In genomic region chr9:106397733-106398132, GRCm38 (mm10) we compare ENCODE assay signal across 15 mouse cellular contexts. TPM values are rescaled to one million over a fixed set of nuclear protein-coding genes. Genes with fewer than 3 reads are reported as not detected.
DNase-seq lines count a peak whose midpoint lies in the region; ATAC-seq lines count a peak whose summit lies in the region.
"Had no signal": no experiment of that assay in that cellular context is flagged by ENCODE, and none has a peak within 500 bp of the region (broad histone marks: within the 10 kb centered on the region; RNA-seq: fewer than 3 reads in every experiment).

No protein-coding gene starts in this region.

- no peak overlapping the region for H3K4me3 ChIP-seq in heart, embryonic 15.5 days
- no peak overlapping the region for H3K4me3 ChIP-seq in liver, embryonic 12.5 days
- H3K4me3 ChIP-seq: embryonic facial prominence, embryonic 13.5 days; forebrain, embryonic 13.5 days; intestine, embryonic 15.5 days had no signal

- H3K9me3 ChIP-seq in heart, embryonic 15.5 days (replicated peaks), result no peaks in the 10 kb centered on the region
- no peaks in the 10 kb centered on the region for H3K9me3 ChIP-seq in liver, embryonic 12.5 days (replicated peaks)
- H3K9me3 ChIP-seq: embryonic facial prominence, embryonic 13.5 days; forebrain, embryonic 13.5 days; intestine, embryonic 15.5 days had no signal

- WGBS in heart, embryonic 15.5 days, result 23% methylated on average over 4 of the region's 4 CpGs
- 36% methylated on average over 4 of the region's 4 CpGs for WGBS in liver, embryonic 12.5 days (ENCODE audit: insufficient replicate concordance)

- no peak overlapping the region for H3K9ac ChIP-seq in heart, embryonic 15.5 days
- H3K9ac ChIP-seq in liver, embryonic 12.5 days, result peak overlapping the region; percentile 46
- H3K9ac ChIP-seq: embryonic facial prominence, embryonic 13.5 days; forebrain, embryonic 13.5 days; intestine, embryonic 15.5 days had no signal

- H3K27ac ChIP-seq in heart, embryonic 15.5 days, result peak overlapping the region; percentile 20; the same call in 1 of the 2 replicates
- H3K27ac ChIP-seq in liver, embryonic 12.5 days, result peak overlapping the region; percentile 88
- H3K27ac ChIP-seq: embryonic facial prominence, embryonic 13.5 days; forebrain, embryonic 13.5 days; intestine, embryonic 15.5 days had no signal

- DNase-seq in adrenal gland, adult (ENCODE audit: inconsistent age in 2 of 2, low spot score in 1 of 2), result peak; percentile 68 to 78
- no peak for DNase-seq in adrenal gland, postnatal 4 days (ENCODE audit: low spot score in 2 of 2)
- DNase-seq in heart, postnatal 36 days, result no peak
- DNase-seq in adrenal gland, postnatal 25 days, result peak; percentile 17
- no peak for DNase-seq in gastrocnemius, postnatal 25 days
- DNase-seq in urinary bladder, postnatal 4 days (ENCODE audit: low spot score in 2 of 2), result no peak
- DNase-seq: cerebellum, adult 11 months; thymus, postnatal 14 days had no signal

- H3K4me1 ChIP-seq in heart, embryonic 15.5 days (replicated peaks), result peaks cover 39% of the 10 kb centered on the region
- H3K4me1 ChIP-seq in liver, embryonic 12.5 days, result peaks cover 80% of the 10 kb centered on the region

- no peak overlapping the region for H3K4me2 ChIP-seq in heart, embryonic 15.5 days
- peak overlapping the region; percentile 36 for H3K4me2 ChIP-seq in liver, embryonic 12.5 days
- H3K4me2 ChIP-seq: embryonic facial prominence, embryonic 13.5 days; forebrain, embryonic 13.5 days; intestine, embryonic 15.5 days had no signal

- intact Hi-C loops in heart, postnatal 36 days (cut with DNase I), result no loop called here

- ATAC-seq in heart, embryonic 15.5 days (replicated peaks; ENCODE audit: insufficient number of reproducible peaks, insufficient read depth, low FRiP score, low read depth), result no peak
- ATAC-seq in liver, embryonic 12.5 days, result peak; percentile 53
- ATAC-seq: forebrain, embryonic 13.5 days; intestine, embryonic 15.5 days; Patski had no signal

- H3K27me3 ChIP-seq in heart, embryonic 15.5 days, result 0 out of 2 replicates have a peak, but pooled peaks cover 5% of the 10 kb centered on the region
- peaks cover 17% of the 10 kb centered on the region for H3K27me3 ChIP-seq in liver, embryonic 12.5 days (replicated peaks)
- H3K27me3 ChIP-seq: embryonic facial prominence, embryonic 13.5 days; forebrain, embryonic 13.5 days; intestine, embryonic 15.5 days; Patski had no signal

- no peaks in the 10 kb centered on the region for H3K36me3 ChIP-seq in heart, embryonic 15.5 days
- H3K36me3 ChIP-seq in liver, embryonic 12.5 days, result no peaks in the 10 kb centered on the region
- H3K36me3 ChIP-seq: embryonic facial prominence, embryonic 13.5 days; intestine, embryonic 15.5 days had no signal

RNA-seq across cellular contexts. Expression of gene Dusp7, which starts 29.3 kb away (rescaled TPM):
- 10 to 100 TPM; 25.0 to 25.8 TPM for total RNA-seq in adrenal gland, postnatal 4 days (2021)
- polyA plus RNA-seq in heart, embryonic 15.5 days (2015; fragmentation: Nextera tagmentation; extraction: Ambion mirVana), result 8.9 and 13.8 TPM in 2 replicates
- 10 to 100 TPM; 56.6 to 56.8 TPM for total RNA-seq in heart, postnatal 36 days (2021)
- total RNA-seq in adrenal gland, postnatal 25 days (2021), result 16.7 and 20.6 TPM in 2 replicates
- polyA plus RNA-seq in liver, embryonic 12.5 days (2016; fragmentation: Nextera tagmentation; extraction: Ambion mirVana), result 10.4 and 10.5 TPM in 2 replicates
- 10 to 100 TPM; 13.8 to 31.7 TPM for total RNA-seq in gastrocnemius, postnatal 25 days (2021)

RNA-seq across cellular contexts. Expression of gene Rpl29, which starts 31.5 kb away (rescaled TPM):
- total RNA-seq in adrenal gland, postnatal 4 days (2021), result 100 to 1,000 TPM; 607 to 624 TPM
- polyA plus RNA-seq in heart, embryonic 15.5 days (2015; fragmentation: Nextera tagmentation; extraction: Ambion mirVana), result 532 and 533 TPM in 2 replicates
- total RNA-seq in heart, postnatal 36 days (2021), result 100 to 1,000 TPM; 281 to 289 TPM
- total RNA-seq in adrenal gland, postnatal 25 days (2021), result 413 and 509 TPM in 2 replicates
- 870 and 914 TPM in 2 replicates for polyA plus RNA-seq in liver, embryonic 12.5 days (2016; fragmentation: Nextera tagmentation; extraction: Ambion mirVana)
- total RNA-seq in gastrocnemius, postnatal 25 days (2021), result 100 to 1,000 TPM; 243 to 260 TPM

RNA-seq across cellular contexts. Expression of gene Acy1, which starts 40.4 kb away (rescaled TPM):
- 10 to 100 TPM; 23.1 to 23.4 TPM for total RNA-seq in adrenal gland, postnatal 4 days (2021)
- 25.1 and 28.6 TPM in 2 replicates for polyA plus RNA-seq in heart, embryonic 15.5 days (2015; fragmentation: Nextera tagmentation; extraction: Ambion mirVana)
- total RNA-seq in heart, postnatal 36 days (2021), result 10 to 100 TPM; 24.9 to 27.0 TPM
- total RNA-seq in adrenal gland, postnatal 25 days (2021), result 17.0 and 20.6 TPM in 2 replicates
- polyA plus RNA-seq in liver, embryonic 12.5 days (2016; fragmentation: Nextera tagmentation; extraction: Ambion mirVana), result 34.0 and 35.2 TPM in 2 replicates
- 10 to 100 TPM; 11.0 to 11.3 TPM for total RNA-seq in gastrocnemius, postnatal 25 days (2021)

RNA-seq across cellular contexts. Expression of gene Abhd14b, which starts 49.5 kb away (rescaled TPM):
- 10 to 100 TPM; 43.5 to 44.1 TPM for total RNA-seq in adrenal gland, postnatal 4 days (2021)
- 7.0 and 11.0 TPM in 2 replicates for polyA plus RNA-seq in heart, embryonic 15.5 days (2015; fragmentation: Nextera tagmentation; extraction: Ambion mirVana)
- total RNA-seq in heart, postnatal 36 days (2021), result 1 to 10 TPM; 7.2 to 8.3 TPM
- 38.0 and 53.8 TPM in 2 replicates for total RNA-seq in adrenal gland, postnatal 25 days (2021)
- polyA plus RNA-seq in liver, embryonic 12.5 days (2016; fragmentation: Nextera tagmentation; extraction: Ambion mirVana), result 14.5 and 15.2 TPM in 2 replicates
- 1 to 10 TPM; 4.7 to 4.8 TPM for total RNA-seq in gastrocnemius, postnatal 25 days (2021)

RNA-seq across cellular contexts. Expression of gene Abhd14a, which starts 49.7 kb away (rescaled TPM):
- 10 to 100 TPM; 29.8 to 30.2 TPM for total RNA-seq in adrenal gland, postnatal 4 days (2021)
- polyA plus RNA-seq in heart, embryonic 15.5 days (2015; fragmentation: Nextera tagmentation; extraction: Ambion mirVana), result 50.5 and 54.2 TPM in 2 replicates
- 10 to 100 TPM; 20.9 to 25.1 TPM for total RNA-seq in heart, postnatal 36 days (2021)
- 21.7 and 23.1 TPM in 2 replicates for total RNA-seq in adrenal gland, postnatal 25 days (2021)
- 29.1 and 31.6 TPM in 2 replicates for polyA plus RNA-seq in liver, embryonic 12.5 days (2016; fragmentation: Nextera tagmentation; extraction: Ambion mirVana)
- total RNA-seq in gastrocnemius, postnatal 25 days (2021), result 10 to 100 TPM; 14.7 to 18.3 TPM
- total RNA-seq: monocyte, adult 5-6 weeks had no signal

Comparison
In these comparisons a context has a peak if more than half of its experiments do, and no peak if none do; other contexts are left out.
1. DNase-seq: peak in adrenal gland, adult (2 of 2) and adrenal gland, postnatal 25 days (single experiment); none in adrenal gland, postnatal 4 days (0 of 2), heart, postnatal 36 days (0 of 2), gastrocnemius, postnatal 25 days (single experiment) and urinary bladder, postnatal 4 days (0 of 2).